Mouse (Mus musculus) layer of hippocampus, adult 8-10 months (tissue): ENCODE measurements around the gene Ccdc187. TPM values are rescaled to one million over a fixed set of nuclear protein-coding genes. Genes with fewer than 3 reads are reported as not detected.

ENCODE experiments used
- DNase-seq, 2 experiments: peaks; one replicate each; pipeline ENCODE4 v3.0.0; 2022; ENCODE audit warnings: low spot score in 2 of 2
- total RNA-seq, 4 experiments: library from RNA; stranded (reverse); gene quantifications; 2 replicates each; pipeline ENCODE4 v1.2.4; 2022

Ccdc187 gene
- total RNA-seq, 4 experiments from 2014 or later, result 0.47 to 1.9 (median 1.5) TPM

DNA sequence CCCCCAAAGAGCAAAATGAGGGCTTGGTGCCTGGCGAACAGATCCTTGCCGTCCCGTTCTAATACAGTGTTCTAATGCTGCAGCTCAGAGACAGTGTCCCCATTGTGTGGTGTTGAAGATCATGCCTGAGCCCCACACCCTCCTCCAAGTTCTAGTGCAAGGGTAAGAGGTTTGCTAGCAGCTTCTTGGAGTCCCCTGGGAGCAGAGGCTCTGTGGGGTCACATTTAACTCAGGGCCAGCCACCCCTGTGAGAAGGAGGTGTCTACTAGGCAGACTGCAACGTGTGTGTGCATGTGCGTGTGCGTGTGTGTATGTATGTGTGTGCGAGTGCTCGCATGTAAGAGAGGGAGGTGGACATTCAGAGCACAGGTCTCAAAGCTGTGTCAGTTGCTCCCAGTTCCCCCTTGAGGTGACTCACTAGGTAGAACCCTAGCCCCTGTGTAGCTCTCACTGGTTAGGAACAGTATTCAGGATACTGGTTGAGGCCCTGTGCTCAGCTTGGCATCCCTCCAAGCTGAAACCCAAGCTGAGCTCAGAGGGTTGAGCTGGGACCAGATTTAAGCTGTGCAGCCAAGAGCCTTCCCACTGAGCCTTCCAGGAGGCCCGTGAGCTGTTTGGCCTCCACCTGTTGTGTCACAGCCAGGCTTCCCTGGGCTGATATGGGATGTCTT lies 22.4 kb upstream of the Ccdc187 start:
- DNase-seq, result no peak

DNA sequence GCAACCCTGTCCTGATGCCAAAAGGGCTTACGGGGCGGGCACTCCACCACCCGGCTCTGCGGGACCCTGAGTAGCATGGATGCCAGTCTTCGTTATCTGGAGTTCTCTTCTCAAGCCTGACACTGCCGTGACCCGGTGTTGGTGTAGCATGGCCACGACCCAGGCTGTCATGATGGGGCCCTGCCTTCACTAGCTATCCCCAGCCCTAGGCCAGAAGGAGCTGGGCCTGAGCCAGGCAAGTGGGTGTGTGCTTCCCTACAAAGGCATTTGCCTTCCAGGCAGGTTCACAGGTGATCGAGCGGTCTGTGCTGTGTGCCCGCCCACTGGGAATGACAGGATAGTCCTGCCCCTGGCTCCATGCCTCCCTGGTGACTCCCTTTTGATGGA lies 21.6 kb upstream of the Ccdc187 start:
- no peak for DNase-seq

DNA sequence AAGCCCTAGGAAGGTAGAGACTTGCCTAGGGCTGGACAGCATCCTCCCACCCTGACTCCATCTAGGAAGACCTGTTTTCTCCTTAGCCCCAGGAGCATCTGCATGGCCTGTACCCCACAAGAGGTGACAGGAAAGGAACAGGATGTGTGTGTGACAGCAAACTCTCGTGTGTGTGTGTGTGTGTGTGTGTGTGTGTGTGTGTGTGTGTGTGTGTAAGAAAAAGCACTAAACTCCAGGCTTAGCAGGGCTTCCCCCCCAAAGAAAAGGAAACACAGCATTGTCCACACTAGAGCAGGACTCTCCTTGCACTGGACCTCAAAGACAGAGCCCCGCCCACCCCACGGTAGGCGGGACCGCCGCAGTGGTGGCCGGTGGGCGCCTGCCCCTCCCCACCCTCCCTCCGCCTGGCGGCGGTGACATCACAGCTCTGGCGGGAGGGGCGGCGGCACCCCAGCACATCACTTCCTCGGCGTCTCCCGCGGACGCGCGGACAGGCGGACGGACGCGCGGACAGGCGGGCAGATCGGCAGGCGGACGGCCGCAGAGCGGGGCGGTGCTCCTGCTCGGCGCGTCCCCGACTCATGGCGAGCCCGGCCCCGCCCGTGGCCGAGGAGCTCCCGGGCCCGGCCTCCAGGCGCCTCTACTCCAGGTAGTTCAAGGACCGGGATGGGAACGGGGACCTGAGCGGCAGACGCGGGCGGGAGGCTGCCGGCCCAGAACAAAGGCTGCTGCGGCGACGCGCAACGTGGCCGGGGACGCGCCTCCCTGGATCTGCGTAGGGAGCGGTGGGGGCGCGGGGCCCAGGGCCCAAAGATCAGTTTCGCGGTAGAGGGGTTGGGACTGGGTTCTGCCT lies 20.9 kb upstream of the Ccdc187 start, which contains the start of gene Gpsm1:
Gene Gpsm1, plus strand, starts transcription at position 444 of the 853 bp plus-strand sequence.
- peak in 1 of 2 experiments; percentile 68 for DNase-seq

DNA sequence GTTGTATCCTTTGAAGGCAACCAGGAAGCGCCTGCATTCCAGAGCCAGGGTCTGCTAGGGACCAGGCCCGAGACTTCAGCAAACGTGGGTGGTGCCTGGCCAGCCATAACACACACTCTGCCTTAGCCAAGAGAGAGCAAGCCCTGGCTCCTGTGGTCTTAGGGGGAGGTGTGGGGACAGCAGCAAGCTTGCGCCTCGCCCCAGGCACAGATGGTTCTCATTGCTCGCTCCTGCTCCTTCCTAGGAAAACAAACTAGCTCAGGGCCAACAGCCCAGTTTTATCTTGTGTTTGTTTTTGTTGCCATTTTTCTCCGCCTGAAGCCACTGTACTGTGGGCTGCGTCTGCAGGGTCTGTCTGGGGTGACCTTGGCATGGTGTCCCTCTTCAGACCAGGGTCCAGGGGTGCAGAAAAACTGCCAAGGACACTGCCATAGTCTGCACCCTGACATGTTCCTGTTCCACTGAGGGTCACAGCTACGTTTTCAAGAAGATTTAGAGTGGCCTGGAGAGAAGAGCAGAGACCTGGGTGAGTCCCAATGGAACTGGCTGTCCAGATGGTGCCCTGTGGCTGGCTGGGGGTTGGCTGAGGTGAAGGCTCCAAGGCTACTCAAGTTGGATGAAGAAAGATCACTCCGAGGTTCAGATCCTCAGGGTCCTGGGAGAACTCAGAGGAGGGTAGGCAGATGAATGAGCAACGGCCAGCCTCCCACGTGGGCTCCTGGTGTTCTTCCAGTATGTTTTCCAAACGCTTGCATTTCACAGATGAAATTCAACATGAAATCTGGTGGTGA lies 20.1 kb upstream of the Ccdc187 start:
- DNase-seq, result no peak

DNA sequence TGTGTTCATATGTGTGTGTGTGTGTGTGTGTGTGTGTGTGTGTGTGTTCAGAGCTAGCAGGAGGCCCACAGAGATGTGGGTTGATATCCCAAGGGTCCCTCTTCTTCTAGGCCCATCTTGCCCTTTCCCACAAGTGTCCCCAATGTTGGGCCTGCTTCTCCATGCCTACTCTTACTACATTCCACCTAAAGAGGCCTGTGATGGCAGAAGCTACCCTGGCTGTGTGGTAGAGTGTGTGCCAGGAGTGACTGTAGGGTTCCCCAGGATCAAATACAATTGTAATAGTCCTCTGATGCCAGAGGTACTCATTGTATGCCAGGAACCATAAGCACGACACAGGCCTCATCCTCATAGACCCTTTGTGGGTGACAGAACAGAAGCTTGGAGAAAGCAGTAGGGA lies 19.0 kb upstream of the Ccdc187 start:
- no peak for DNase-seq

DNA sequence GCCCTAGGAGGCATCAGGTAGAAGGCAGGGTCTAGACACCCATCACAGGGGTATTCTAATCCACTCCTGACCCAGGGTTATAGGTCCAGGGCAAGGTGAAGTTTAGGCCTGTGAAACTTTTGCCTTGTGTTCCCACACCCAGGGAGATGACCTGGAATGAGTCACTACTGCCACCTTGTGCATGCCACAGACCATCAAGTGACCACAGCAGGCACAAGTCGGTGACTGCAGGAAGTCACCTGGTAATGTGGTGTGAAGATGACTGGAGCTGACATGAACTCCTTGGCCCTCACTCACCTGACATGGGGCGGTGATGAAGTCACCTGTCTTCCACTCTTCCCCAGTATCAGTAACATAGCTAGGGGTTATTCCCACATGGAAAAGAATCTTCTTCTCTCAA lies 18.5 kb upstream of the Ccdc187 start:
- DNase-seq, result no peak

DNA sequence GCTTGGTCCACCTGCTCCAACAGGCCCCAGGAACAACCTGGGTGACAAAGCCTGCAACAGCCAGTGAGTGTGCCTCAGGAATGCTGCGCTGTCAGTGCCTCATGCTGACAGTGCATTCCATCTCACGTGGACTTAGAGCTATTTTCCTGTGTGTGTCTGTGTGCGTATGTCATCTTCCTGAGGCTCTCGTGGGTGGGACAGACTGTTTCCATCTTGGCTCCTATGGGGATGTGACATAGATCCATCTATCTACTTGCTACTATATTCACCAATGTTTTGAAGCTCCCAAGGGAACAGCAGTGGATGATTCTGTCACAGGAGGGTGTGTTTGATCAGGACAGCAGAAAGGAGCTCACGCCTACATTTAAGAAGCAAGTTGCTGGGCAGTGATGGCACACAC lies 17.6 kb upstream of the Ccdc187 start:
- no peak for DNase-seq

DNA sequence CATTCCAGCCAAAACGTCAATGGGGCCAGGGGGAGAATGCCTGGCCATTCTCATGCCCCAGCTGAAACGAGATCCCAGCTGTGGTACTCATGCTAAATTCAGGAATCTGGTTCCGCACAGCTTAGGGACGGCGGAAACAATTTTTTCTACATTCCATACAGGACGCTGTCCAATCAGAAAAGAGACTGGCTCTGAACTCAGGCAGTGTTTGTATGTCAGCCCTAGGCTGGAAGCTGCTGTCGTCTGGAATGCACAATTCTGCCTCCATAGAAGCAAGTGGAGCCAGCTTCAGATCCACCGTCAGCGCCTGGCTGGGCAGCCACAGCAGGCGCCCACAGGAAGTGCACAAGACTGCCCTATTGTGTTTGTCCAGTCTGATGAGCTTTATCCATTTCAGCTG lies 15.4 kb upstream of the Ccdc187 start:
- DNase-seq, result no peak

DNA sequence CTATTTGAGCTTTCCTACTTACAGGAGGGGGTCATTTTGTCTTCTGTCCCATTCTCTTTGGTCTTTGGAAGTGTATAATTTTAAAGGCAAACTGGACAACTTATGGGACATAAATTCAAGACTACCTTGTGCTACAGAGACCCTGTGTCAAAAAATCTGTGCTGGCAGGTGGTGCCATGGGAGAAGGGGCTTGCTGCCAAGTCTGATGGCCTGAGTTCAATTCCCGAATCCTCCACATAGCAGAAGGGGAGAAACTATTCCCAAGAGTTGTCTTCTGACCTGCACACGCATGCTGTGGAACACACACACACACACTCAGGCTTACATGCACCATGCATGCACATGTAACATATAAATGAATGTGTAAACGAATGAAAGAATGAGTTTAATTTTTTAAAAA lies 12.3 kb upstream of the Ccdc187 start:
- no peak for DNase-seq

DNA sequence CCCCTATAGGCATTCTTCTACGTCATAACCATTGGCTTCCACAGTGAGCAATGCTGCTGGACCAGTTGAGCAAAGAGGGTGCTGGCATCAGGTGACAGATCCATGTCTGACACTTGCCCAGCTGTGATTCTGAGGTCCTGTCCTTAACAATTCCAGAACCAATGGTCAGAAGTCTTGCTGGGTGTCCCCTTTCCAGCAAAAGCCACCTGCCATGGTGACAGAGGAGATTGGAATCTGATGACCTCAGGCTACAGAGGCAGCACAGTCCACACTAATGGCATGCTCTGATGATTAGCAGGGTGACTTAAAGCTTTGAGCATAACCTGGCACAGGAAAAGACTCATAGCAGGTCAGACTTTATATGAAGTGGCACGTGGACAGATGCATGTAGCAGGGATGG lies 11.2 kb upstream of the Ccdc187 start:
- DNase-seq, result no peak

DNA sequence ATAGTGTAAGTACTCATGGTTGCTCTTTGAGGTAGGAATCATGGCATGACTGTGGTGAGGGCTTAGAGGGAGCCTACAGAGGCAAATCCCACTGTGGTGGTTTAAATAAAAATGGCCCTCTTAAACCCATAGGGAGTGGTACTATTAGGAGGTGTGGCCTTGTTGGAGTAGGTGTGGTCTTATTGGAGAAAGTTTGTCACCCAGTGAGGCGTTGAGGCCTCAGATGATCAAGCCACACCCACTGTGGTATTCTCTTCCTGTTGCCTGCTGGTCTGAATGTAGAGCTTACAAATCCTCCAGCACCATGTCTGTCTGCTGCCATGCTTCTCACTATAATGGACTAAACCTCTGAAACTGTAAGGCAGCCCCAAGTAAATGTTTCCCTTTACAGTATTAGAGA lies 10.4 kb upstream of the Ccdc187 start:
- DNase-seq, result no peak

DNA sequence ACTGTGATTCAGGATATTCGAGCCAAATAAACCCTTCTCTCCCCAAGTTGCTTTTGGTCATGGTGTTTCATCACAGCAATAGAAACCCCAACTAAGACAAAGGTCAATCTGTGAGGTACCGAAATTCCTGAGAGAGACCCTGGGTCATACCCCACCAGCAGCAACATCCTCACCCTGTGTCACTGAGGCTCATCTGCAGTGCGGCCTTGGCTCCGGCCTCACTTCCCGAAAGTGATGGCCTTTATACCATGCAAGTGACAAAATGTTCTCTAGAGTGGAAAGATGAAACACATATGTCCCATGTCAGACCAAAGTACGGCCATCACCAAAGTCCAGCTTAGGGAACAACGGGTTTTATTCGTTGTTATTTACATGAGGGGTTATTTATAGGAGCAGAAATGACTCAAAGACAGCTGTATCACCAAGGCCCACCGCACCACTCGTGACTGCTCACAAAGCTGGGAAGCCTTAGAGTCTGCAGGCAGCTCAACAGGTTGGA lies 7.7 kb upstream of the Ccdc187 start:
- DNase-seq, result no peak

DNA sequence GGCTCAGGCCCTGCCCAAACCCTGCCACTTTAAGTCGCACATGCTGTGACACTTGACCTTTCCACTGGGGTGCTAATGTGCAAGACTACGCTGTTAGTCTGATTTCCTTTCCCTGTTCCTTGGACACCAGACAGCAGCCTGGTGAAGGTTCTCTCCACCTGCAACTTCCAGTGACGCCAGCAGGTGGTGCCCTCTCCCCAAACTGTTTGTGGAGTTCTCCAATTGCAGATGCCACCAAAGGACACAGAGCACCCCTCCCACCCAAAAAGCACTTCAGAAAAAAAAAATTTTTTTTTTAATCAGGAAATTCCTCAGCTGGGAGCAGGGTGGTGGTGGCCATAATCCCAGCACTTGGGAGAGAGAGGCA lies 6.4 kb upstream of the Ccdc187 start:
- peak; percentile 84 to 92 for DNase-seq

DNA sequence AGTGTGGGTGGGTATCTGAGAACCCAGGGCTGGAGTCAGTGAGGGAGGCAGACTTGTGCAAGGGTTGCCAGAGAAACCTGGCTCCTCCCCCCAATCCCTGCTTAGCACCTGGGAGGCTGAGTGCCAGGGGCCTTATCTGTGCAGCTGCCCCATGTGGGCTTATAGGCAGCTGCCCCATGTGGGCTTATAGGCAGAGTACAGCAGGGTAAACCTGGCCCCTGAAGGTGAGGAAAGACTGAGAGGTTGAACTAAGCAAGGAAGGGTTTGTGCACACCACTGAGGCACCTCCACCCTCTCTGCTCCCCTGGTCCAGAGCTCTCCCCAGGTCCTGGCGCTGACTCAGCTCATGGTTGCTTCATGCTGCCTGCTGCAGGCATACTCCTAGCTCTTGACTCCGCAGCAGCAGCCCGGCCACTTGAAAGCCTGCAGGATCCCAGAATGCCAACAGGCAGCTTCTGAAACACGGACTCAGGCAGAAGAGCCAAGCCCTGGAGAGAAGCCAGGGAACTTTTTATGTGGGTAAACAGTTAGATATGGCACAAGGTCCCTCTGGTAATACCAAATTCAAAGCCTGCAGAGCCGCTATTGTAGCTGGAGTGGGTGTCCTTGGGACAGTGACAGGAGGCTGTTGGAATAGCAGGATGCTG lies 5.9 kb upstream of the Ccdc187 start:
- DNase-seq, result peak in 1 of 2 experiments; percentile 36

DNA sequence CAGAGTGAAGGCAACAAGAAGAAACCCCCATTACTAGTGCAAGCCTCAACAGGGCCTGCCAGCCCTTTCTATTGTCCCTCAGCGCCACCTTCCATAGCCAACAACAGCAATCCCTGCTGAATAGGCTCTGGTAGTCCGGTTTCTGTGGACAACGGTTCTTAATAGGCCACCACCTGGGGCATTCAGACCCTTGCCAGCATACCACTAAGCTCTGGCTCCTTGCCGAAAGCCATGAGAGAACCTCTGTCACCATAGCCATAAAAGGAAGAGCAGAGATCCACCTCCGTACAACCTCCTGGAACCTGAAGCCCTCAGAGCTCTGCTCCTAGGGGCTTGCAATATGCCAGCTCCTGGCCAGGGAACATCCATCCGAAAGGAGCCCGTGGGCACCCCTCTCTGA lies 5.0 kb upstream of the Ccdc187 start:
- DNase-seq, result no peak

DNA sequence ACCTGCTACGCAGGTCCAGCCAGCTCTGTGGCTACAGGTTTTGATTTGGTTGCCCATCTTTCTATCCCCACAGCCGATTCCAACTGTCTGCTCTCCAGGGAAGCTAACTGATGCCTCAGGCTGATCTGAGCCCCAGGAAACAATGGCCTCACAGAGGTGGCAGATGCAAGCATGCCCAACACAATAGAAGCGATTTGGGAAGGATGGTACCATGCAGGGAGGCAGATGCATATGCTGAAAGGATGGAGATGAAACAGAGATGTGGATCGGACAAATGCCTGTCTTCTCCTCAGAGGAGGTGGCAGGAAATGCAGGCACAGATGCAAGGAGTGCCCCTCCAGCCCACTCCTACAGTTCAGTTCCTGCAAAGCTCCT lies 4.5 kb upstream of the Ccdc187 start:
- no peak for DNase-seq

DNA sequence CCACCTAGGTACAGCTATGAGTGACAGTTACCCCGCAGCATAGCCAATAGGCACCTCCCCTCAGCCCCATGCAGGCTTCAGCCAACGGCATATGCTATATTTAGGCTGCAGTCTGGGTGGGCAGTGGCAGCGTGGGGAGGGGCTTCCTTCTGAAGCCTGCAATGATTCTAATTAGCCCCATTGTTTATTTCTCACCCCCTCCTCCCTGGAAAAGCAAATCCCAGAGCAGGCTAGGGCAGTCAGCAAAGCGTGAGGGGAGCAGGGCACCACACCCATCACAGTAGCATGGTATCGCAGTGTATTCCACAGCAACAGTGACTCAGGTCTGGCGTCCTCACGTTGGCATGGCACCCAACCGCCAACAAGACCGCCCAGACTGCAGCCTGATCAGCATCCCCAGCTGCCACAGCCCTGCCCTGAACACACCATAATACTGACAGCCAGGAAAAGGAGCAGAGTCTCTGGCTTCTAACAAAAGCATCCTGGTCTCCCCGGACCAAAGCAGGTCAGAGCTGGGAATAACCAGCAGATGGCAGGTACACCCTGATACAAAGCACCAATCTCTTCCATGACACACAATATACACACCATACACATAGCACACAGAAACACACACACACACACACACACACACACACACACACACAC lies 4.0 kb upstream of the Ccdc187 start:
- peak; percentile 80 to 82 for DNase-seq

DNA sequence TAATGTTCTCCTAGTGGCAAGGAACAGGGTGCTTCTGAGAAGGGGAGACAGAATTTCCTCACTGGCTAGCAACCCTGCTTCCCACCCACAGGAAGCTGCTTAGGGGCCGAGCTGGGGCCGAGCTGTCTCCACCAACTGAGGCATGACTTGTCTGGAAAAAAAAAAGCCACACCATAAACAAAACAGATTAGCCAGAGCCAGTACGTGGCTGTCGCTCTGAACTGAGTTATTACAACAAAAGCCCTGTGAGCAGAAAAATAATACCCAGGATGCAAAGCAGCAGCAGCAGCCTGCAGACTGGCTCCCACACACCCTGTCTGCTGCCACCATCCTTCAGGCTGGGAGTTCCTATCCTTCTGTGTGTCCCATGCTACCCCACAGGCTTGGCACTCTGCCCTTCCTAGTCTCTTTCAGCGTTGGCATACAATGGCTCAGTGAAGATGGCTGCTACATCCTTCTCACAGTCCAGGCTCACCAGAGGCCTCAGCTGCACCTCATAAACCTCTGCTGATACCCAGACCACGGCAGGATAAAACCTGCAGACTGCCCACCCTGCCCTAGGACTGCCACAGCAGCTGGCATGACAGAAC lies 2.3 kb upstream of the Ccdc187 start:
- peak; percentile 86 to 89 for DNase-seq

DNA sequence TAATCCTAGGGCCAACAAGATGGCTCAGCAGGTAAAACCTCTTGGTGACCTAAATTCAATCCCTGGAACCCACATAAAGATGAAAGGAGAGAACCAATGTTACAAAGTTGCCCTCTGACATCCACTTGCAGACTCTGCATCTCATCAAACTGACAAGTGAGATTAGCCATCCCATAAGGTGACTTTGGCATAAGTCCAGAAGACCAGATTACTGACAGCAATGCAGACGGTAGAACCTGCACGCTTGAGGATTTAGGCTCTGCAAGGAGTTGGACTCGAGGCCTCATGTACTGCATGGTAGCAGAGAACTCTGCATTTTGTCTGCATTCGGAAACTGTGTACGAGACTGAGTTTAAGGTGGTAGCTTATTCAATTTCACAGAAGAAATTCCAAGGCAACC lies 4.2 kb downstream of the Ccdc187 start:
- DNase-seq, result no peak

DNA sequence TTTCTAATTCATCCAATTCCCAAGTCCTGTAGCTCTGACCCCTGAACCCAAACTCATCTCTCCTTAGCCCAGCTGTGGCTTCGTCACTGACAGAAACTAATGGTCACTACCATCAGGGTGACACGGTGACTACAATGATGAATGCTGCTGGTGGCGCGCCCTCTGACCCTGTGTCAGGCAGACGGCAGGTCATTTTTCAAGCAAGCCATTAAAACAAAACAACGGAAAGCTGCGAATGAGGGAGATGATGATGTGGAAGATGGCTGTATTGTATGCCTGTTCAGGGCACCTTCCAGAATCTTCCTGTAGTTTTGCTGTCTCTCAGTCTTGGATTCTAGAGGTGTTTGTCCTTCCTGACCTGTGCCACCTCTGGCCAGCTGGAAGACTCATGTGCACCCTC lies 8.0 kb downstream of the Ccdc187 start:
- no peak for DNase-seq

DNA sequence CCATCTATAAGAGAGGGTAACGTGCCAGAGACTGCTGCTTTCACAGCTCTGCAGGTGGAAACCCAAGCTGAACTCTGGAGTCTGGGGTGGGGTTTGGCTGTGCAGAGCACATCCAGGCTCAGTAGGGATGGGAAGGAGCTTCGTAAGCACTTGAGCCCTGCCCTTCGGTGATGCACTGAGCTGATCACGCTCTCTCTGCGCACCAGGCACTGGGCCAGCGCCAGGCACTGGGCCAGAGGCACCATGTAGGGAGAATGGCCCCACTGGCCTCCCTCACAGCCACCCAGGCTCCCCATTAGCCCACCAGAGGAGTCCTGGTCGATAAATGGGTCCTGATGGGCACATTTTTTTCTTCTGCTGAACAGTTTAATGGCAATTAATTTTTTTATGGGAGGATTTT lies 8.6 kb downstream of the Ccdc187 start:
- DNase-seq, result peak in 1 of 2 experiments; percentile 27
